Mouse (Mus musculus) T-cell, adult 2 months (primary cell): ENCODE data around the gene Sfta2.

Experiments
- DNase-seq: peaks from one replicate; pipeline ENCODE4 v3.0.0; 2022; ENCODE audit warnings: low spot score

The Sfta2 gene

DNA sequence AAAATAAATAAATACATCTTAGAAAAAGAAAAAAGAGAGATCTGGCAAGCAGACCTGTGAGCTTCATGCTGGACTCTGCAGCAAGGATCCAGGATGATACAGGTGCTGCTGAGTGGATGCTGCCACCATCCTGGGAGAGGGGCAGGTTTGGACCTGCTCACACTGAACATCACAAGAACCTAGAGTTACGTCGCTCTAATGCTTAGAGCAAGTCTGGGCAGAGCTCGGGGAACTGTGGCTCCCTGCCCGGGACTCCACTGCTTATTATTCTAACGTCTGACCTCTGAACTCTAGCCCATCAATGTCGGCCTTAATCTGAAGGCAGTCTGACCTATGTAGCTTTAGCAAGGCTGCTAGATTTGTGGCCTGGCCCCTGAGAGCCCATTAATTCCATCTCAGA is 79.2 kb downstream of the Sfta2 start:
- no peak for DNase-seq

DNA sequence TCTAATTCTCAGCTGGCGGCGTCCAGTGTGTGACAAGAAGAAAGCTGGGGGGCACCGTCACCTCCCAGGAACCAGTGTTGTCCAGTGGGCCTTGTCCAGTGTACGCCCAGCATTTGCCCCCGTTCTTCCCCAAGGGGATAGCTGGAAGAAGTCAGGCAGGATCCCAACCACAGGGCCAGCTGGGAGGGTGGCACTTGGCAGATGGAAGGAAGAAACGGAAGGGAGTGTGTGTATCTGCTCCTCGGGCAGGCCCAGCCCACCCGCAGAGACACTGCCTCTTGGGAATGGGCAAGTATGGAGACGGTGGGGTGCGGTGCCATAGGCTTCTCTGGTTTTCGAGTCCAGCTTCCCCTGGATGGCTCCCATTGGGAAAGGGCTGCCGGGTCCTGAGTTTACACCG is 80.6 kb downstream of the Sfta2 start:
- DNase-seq = no peak

DNA sequence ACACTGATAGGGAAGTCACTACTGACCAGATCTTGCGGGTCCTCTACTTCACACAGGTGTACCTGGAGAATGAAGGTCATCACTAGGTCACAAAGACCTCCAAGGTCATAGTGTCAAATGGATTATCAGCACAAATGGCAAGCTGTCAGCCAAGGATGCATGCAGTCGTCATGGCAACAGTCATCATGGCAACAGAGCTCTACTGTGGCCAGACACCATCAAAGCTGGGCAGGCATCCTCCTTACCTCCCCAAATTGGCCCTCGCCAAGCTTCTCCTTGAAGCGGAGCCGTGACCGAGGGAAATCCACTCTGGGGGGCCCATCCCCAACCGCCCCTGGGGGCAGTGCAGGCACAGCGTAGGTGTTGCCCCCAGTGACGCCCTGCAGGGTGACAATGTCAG is 83.7 kb downstream of the Sfta2 start:
- DNase-seq = no peak

GRCm38 (mm10) chr17:35688347-35689175 is 87.2 kb downstream of the Sfta2 start:
- DNase-seq = no peak

DNA sequence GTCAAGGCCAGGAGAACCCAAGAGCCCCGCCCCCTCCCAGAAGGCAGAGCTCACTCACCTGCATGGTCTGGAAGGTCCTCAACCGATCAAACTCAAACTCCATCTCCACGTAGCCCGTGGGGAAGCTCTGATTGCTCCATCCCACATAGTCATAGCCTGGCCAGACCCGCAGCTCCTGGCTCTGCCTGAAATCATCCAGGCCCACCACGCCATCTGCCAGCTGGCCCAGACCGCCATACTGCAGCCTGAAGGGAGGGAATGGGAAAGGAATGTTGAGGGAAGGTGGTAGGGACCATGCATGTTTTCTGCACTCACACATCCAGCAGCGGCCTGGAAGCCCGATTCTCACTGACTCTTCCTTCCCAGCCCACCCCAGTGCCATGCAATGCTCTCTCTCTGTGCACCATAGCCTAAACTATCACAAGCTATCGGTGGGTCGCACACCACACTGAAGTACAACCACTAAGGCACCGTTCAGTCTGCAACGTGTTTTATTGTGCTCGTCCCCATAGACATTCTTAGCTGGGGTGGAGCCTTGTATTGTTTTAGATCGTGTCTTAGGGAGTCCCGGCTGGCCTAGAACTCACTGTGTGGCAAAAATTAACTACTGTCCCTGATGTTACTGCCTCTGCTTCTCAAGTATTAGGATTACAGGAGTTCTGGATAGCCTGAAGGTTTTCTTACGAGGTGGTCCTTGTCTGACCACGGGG is 88.7 kb downstream of the Sfta2 start:
- no peak for DNase-seq

- no peak for DNase-seq
Observed at GRCm38 (mm10) chr17:35691811-35692210, 90.5 kb downstream of the Sfta2 start.

GRCm38 (mm10) chr17:35692368-35692767 is 91.0 kb downstream of the Sfta2 start:
- DNase-seq = no peak

- no peak for DNase-seq
Observed at GRCm38 (mm10) chr17:35693906-35694305, 92.6 kb downstream of the Sfta2 start.

- peak; percentile 67 for DNase-seq
Observed at GRCm38 (mm10) chr17:35695289-35695688, 93.9 kb downstream of the Sfta2 start.

DNA sequence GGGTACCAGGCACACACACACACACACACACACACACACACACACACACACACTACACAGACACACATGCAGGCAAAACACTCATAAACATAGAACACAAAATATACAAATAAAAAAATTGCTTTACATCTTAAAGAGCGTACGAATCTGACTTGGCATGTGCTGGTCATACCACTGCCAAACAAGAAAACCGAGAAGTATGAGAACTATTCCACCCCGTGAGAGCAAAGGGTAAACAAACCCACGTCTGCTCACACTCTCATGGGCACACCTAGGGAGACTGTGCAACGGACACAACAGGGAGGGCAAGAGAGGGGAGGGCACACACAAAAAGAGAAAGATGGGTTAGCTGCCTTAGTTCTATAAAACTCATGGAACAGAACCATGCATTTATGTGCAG is 95.3 kb downstream of the Sfta2 start:
- DNase-seq = no peak

DNA sequence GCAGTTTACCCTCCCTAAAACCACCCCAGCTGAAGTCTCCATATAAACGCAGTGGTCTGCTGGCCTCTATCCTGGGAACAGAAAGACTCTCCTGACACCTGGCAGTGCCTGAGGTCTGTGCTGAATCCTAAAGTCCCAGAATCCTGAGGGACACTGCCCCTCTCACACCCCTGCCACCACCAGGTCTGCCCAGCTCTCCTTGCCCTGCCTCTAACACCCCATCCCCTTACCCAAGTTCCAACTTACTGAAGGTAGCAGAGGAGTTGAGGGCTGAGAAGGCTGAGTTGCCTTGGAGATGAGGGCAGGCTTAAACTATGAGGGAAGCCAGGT is 96.0 kb downstream of the Sfta2 start:
- DNase-seq = no peak

GRCm38 (mm10) chr17:35697759-35698500 is 96.6 kb downstream of the Sfta2 start:
- no peak for DNase-seq

- DNase-seq = no peak
Observed at GRCm38 (mm10) chr17:35698501-35698883, 97.1 kb downstream of the Sfta2 start.

DNA sequence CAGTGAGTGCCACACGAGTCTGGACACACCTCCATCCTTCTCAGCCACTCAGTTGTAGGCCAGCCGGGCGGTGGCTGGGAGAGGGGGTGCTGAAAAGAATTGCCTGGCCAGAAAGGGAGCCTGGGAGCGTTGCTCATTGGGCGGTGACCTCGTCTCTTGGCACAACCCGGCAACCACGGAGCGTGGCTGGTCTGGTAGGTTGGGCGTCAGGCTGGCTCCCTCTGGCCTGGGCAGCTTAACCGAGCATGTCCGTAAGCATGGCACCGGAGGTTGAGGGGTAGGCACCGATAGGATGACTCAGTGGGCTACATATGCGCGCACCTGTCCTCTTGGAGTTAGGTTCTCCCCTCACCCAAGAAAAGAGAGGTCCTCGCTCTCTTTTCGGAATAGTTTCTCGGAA is 98.6 kb downstream of the Sfta2 start:
- DNase-seq = peak; percentile 18
